Mouse (Mus musculus) heart, embryonic 10.5 days (tissue): ENCODE measurements around the gene Misp. TPM values are rescaled to one million over a fixed set of nuclear protein-coding genes. Genes with fewer than 3 reads are reported as not detected.

Experiments
- microRNA-seq: library from miRNA; unstranded; fragments of <30 nt; microRNA quantifications from one replicate; pipeline ENCODE4, GENCODE M21; 2017
- polyA plus RNA-seq: library from polyadenylated mRNA; unstranded; fragments of >200 nt; fragmentation: Nextera tagmentation; extraction: Ambion mirVana; gene quantifications from 2 replicates; pipeline ENCODE4 v1.2.1, GENCODE M21; 2016

Gene Misp
- polyA plus RNA-seq, 1 experiment from 2014 or later: 0.82 TPM

Small RNAs within 50 kb of the gene (microRNA-seq; reads per million reads assigned to microRNA genes)
- gene Mir6910: not detected

Other genes starting within 250 kb of the Misp start
- not detected in 2 replicates for gene Theg, start 233.7 kb upstream of the Misp start, polyA plus RNA-seq
- not detected in 2 replicates for gene C2cd4c, start 207.0 kb upstream of the Misp start, polyA plus RNA-seq
- gene Shc2, start 183.1 kb upstream of the Misp start, polyA plus RNA-seq: 2.7 and 6.3 TPM in 2 replicates
- not detected in 2 replicates for gene Odf3l2, start 175.3 kb upstream of the Misp start, polyA plus RNA-seq
- 0.38 and 1.3 TPM in 2 replicates for gene Madcam1, start 156.4 kb upstream of the Misp start, polyA plus RNA-seq
- 52.3 and 59.4 TPM in 2 replicates for gene Tpgs1, start 151.6 kb upstream of the Misp start, polyA plus RNA-seq
- gene Cdc34, start 138.8 kb upstream of the Misp start, polyA plus RNA-seq: 188 and 215 TPM in 2 replicates
- 0.46 and 0.54 TPM in 2 replicates for gene Gzmm, start 132.0 kb upstream of the Misp start, polyA plus RNA-seq
- 1,251 and 1,319 TPM in 2 replicates for gene Bsg, start 116.5 kb upstream of the Misp start, polyA plus RNA-seq
- not detected in 2 replicates for gene Hcn2, start 104.4 kb upstream of the Misp start, polyA plus RNA-seq
- 39.8 and 42.5 TPM in 2 replicates for gene Polrmt, start 74.4 kb upstream of the Misp start, polyA plus RNA-seq
- gene Fgf22, start 65.9 kb upstream of the Misp start, polyA plus RNA-seq: 0.11 and 0.16 TPM in 2 replicates
- gene Rnf126, start 54.0 kb upstream of the Misp start, polyA plus RNA-seq: 84.4 and 113 TPM in 2 replicates
- 7.9 and 8.0 TPM in 2 replicates for gene Fstl3, start 43.7 kb upstream of the Misp start, polyA plus RNA-seq
- not detected in 2 replicates for gene Prss57, start 30.0 kb upstream of the Misp start, polyA plus RNA-seq
- 80.7 and 83.1 TPM in 2 replicates for gene Palm, start 27.4 kb upstream of the Misp start, polyA plus RNA-seq
- gene Ptbp1, start 33.4 kb downstream of the Misp start, polyA plus RNA-seq: 174 and 264 TPM in 2 replicates
- gene Prtn3, start 53.5 kb downstream of the Misp start, polyA plus RNA-seq: 2.4 and 7.8 TPM in 2 replicates
- 16.2 and 36.9 TPM in 2 replicates for gene Plppr3, start 53.6 kb downstream of the Misp start, polyA plus RNA-seq
- gene Elane, start 65.3 kb downstream of the Misp start, polyA plus RNA-seq: 0.14 and 0.15 TPM in 2 replicates
- gene Cfd, start 69.9 kb downstream of the Misp start, polyA plus RNA-seq: not detected in 2 replicates
- 51.9 and 54.4 TPM in 2 replicates for gene Med16, start 87.9 kb downstream of the Misp start, polyA plus RNA-seq
- 1.4 and 4.0 TPM in 2 replicates for gene Gm26602, start 89.9 kb downstream of the Misp start, polyA plus RNA-seq
- 0.31 and 0.33 TPM in 2 replicates for gene Kiss1r, start 96.0 kb downstream of the Misp start, polyA plus RNA-seq
- 88.7 and 96.0 TPM in 2 replicates for gene R3hdm4, start 100.2 kb downstream of the Misp start, polyA plus RNA-seq
- 12.5 and 16.4 TPM in 2 replicates for gene Arid3a, start 106.1 kb downstream of the Misp start, polyA plus RNA-seq
- 127 and 155 TPM in 2 replicates for gene Wdr18, start 139.2 kb downstream of the Misp start, polyA plus RNA-seq
- gene Grin3b, start 149.7 kb downstream of the Misp start, polyA plus RNA-seq: 0.30 and 0.34 TPM in 2 replicates
- 12.7 and 16.4 TPM in 2 replicates for gene Tmem259, start 163.3 kb downstream of the Misp start, polyA plus RNA-seq
- gene Cnn2, start 167.6 kb downstream of the Misp start, polyA plus RNA-seq: 408 and 456 TPM in 2 replicates
- gene Abca7, start 175.5 kb downstream of the Misp start, polyA plus RNA-seq: 2.8 and 4.1 TPM in 2 replicates
- 12.0 and 16.7 TPM in 2 replicates for gene Arhgap45, start 195.7 kb downstream of the Misp start, polyA plus RNA-seq
- gene Polr2e, start 218.8 kb downstream of the Misp start, polyA plus RNA-seq: 181 and 233 TPM in 2 replicates
- 767 and 797 TPM in 2 replicates for gene Gpx4, start 226.2 kb downstream of the Misp start, polyA plus RNA-seq